Mouse (Mus musculus) effector memory CD4-positive, alpha-beta T cell, adult 5 months (primary cell): Measurements from ENCODE around the gene Hist1h4f. TPM values are rescaled to one million over a fixed set of nuclear protein-coding genes. Genes with fewer than 3 reads are reported as not detected.

Source experiments
- polyA plus RNA-seq: library from polyadenylated mRNA; unstranded; fragments of 100-300 nt; shearing (Covaris generic); gene quantifications from one replicate; pipeline ENCODE4 v1.2.1, GENCODE M21; 2017

Hist1h4f gene
- polyA plus RNA-seq, 1 experiment from 2014 or later, result not detected

Other genes starting within 250 kb of the Hist1h4f start
- 11.3 TPM for gene Zfp322a, start 182.4 kb downstream of the Hist1h4f start, polyA plus RNA-seq
- 14.7 TPM for gene Abt1, start 127.8 kb downstream of the Hist1h4f start, polyA plus RNA-seq
- gene Btn1a1, start 85.7 kb downstream of the Hist1h4f start, polyA plus RNA-seq, result not detected
- not detected for gene Btn2a2, start 62.8 kb downstream of the Hist1h4f start, polyA plus RNA-seq
- 4.7 TPM for gene Hist1h4h, start 20.6 kb downstream of the Hist1h4f start, polyA plus RNA-seq
- not detected for gene Hist1h2af, start 17.7 kb downstream of the Hist1h4f start, polyA plus RNA-seq
- not detected for gene Hist1h3g, start 16.2 kb downstream of the Hist1h4f start, polyA plus RNA-seq
- gene Hist1h2bh, start 8.3 kb downstream of the Hist1h4f start, polyA plus RNA-seq, result 0.29 TPM
- gene Hist1h3f, start 7.6 kb downstream of the Hist1h4f start, polyA plus RNA-seq, result 1.1 TPM
- 0.21 TPM for gene Hist1h1d, start 1.6 kb upstream of the Hist1h4f start, polyA plus RNA-seq
- gene Hist1h3e, start 10.7 kb upstream of the Hist1h4f start, polyA plus RNA-seq, result 2.8 TPM
- 1.7 TPM for gene Hist1h2ae, start 19.6 kb upstream of the Hist1h4f start, polyA plus RNA-seq
- 3.7 TPM for gene Hist1h2bg, start 19.7 kb upstream of the Hist1h4f start, polyA plus RNA-seq
- gene Hist1h2bf, start 22.5 kb upstream of the Hist1h4f start, polyA plus RNA-seq, result not detected
- 0.70 TPM for gene Hist1h2ad, start 22.7 kb upstream of the Hist1h4f start, polyA plus RNA-seq
- not detected for gene Hist1h3d, start 24.1 kb upstream of the Hist1h4f start, polyA plus RNA-seq
- 14.8 TPM for gene Hist1h4d, start 29.9 kb upstream of the Hist1h4f start, polyA plus RNA-seq
- 2.0 TPM for gene Hist1h2be, start 69.5 kb upstream of the Hist1h4f start, polyA plus RNA-seq
- 4.4 TPM for gene Hist1h1e, start 70.9 kb upstream of the Hist1h4f start, polyA plus RNA-seq
- 0.29 TPM for gene Hist1h2ac, start 132.3 kb upstream of the Hist1h4f start, polyA plus RNA-seq
- gene Hist1h2bc, start 132.6 kb upstream of the Hist1h4f start, polyA plus RNA-seq, result 10.1 TPM
- not detected for gene Hist1h1t, start 144.2 kb upstream of the Hist1h4f start, polyA plus RNA-seq
- 4.5 TPM for gene Hist1h4c, start 146.8 kb upstream of the Hist1h4f start, polyA plus RNA-seq
- gene Hfe, start 159.2 kb upstream of the Hist1h4f start, polyA plus RNA-seq, result 0.79 TPM
- 34.3 TPM for gene Hist1h1c, start 187.2 kb upstream of the Hist1h4f start, polyA plus RNA-seq
- gene Hist1h3c, start 194.0 kb upstream of the Hist1h4f start, polyA plus RNA-seq, result not detected
- not detected for gene Hist1h2bb, start 195.1 kb upstream of the Hist1h4f start, polyA plus RNA-seq
- gene Hist1h2ab, start 199.5 kb upstream of the Hist1h4f start, polyA plus RNA-seq, result not detected
- not detected for gene Hist1h3b, start 200.6 kb upstream of the Hist1h4f start, polyA plus RNA-seq
- gene Hist1h4b, start 205.4 kb upstream of the Hist1h4f start, polyA plus RNA-seq, result 6.6 TPM
- gene Hist1h4a, start 209.6 kb upstream of the Hist1h4f start, polyA plus RNA-seq, result not detected
- gene Hist1h3a, start 210.7 kb upstream of the Hist1h4f start, polyA plus RNA-seq, result 3.8 TPM
- not detected for gene Hist1h1a, start 212.0 kb upstream of the Hist1h4f start, polyA plus RNA-seq
- gene Trim38, start 218.3 kb upstream of the Hist1h4f start, polyA plus RNA-seq, result not detected